Mouse (Mus musculus) natural killer cell, adult 2 months (primary cell): ENCODE results near the gene Kcnq2.

Source experiments
- DNase-seq, 2 experiments: peaks; one replicate each; pipeline ENCODE4 v3.0.0; 2022; ENCODE audit warnings: low spot score in 2 of 2

Gene Kcnq2

GRCm38 (mm10) chr2:181041941-181042340, 93.2 kb downstream of the Kcnq2 start:
- DNase-seq, result no peak

DNA sequence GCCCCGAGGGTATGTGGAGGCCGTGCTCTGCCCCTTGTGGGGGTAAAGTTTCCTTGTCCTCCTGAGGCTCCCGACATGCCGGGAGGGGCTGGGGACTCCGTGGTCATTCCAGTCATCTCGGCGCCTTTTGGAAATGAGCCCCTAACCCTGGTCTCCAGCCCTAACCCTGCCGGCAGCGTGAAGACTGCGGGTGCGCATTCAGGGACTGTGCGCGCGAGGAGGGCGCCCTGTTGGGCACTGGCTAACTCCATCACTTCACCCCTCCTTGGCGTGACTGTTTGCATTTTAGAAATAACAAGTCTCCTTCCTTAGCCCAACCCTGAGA, 95.8 kb downstream of the Kcnq2 start:
- no peak for DNase-seq

- no peak for DNase-seq
These were observed 96.3 kb downstream of the Kcnq2 start for GRCm38 (mm10) chr2:181038644-181039355.

DNA sequence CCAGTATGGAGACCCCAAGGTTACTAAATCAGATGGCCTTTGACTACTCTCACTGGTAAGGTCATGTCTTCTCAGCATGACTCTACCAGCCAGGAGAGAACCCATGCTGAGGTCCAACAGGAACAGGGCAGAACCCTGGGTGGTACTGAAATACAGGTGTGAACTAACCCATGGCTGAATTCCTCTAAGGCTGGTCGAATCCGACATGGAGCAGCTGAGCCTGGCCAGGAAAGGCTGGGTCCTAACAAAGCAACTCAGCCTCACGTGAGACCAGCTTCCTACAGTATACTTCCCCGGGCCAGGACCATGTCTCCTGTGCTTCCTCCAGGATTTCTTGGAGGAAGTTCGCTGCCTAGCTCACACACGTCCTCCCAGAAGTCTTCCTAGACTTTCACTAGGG, 98.5 kb downstream of the Kcnq2 start:
- DNase-seq, result no peak

GRCm38 (mm10) chr2:181035186-181035585, 99.9 kb downstream of the Kcnq2 start:
- no peak for DNase-seq

DNA sequence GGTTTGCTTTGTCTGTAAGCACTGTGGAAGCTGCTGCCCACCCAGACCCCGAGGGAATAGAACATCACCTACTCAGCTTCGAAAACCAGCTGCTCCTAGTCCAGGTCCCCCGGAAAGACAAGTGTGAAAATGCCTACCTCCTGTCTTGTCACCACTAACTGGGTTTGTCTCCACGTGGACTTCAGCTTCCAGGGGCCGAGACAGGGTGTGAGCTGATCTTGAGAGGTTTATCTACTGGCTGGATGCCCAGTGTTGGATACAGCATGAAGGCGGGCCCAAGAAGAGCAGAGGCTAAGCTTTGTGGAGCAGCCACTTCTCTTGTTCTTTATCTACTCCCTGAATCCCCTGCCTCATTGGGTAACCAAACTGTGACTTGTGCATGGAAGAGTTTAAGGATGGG, 101.8 kb downstream of the Kcnq2 start:
- DNase-seq, result no peak

DNA sequence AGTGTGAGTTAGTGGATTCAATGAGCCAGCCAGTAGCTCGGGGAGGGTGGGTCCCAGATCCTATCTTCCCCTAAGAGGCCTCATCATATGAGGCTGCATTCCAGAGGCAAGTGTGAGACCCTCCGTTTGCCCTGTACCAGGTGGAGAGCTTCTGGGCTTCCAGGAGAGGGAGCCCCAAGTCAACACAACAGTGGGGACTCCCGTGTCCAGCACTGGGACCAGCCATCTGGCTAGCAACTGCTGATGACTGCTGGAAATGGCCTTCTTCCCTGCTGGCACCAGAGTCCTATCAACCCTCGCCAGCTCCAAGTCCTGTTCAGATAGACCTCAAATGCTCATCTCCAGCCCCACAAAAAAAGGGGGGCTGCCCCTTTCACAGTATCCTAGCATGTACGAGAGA, 102.7 kb downstream of the Kcnq2 start:
- DNase-seq, result no peak

GRCm38 (mm10) chr2:181031406-181031934, 103.6 kb downstream of the Kcnq2 start:
- DNase-seq, result no peak
